12 mouse cellular contexts compared by ENCODE assay signal in the genomic region with DNA sequence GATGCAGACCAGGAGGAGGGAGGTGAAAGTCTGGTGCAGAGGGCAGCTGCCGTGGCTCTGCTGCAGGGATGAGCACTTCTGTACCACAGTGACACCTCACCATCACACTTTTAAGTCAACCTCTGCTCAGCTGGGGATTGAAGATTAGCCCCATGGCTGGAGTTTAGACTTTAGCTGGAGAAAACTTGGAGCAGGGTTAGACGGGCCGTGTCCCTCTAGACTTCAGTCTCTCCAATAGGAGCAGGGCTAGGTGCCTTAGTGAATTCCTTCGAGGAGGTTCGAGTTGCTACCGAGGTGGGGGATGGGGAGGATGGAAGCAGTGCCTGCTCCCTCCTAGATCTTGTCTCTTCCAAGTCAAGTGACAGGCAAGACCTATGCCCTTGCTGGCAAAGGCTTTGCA. TPM values are rescaled to one million over a fixed set of nuclear protein-coding genes. Genes with fewer than 3 reads are reported as not detected.
DNase-seq lines count a peak whose midpoint lies in the region; ATAC-seq and TF ChIP-seq lines count a peak whose summit lies in the region.
"Had no signal": no experiment of that assay in that cellular context is flagged by ENCODE, and none has a peak within 500 bp of the region (broad histone marks: within the 10 kb centered on the region; RNA-seq: fewer than 3 reads in every experiment).

No protein-coding gene starts in this region.

- H3K36me3 ChIP-seq in heart, adult 2 months (ENCODE audit: control insufficient read depth, insufficient read depth, low read length), result no peaks in the 10 kb centered on the region
- peaks cover 29% of the 10 kb centered on the region for H3K36me3 ChIP-seq in megakaryocyte, embryonic 14.5 days (replicated peaks; ENCODE audit: low read length)
- no peaks in the 10 kb centered on the region for H3K36me3 ChIP-seq in stomach, postnatal 0 days (ENCODE audit: control insufficient read depth, insufficient read depth, low read length)

- H3K4me1 ChIP-seq in heart, adult 2 months (ENCODE audit: control insufficient read depth, insufficient read depth, low read length), result peaks cover 4% of the 10 kb centered on the region
- H3K4me1 ChIP-seq in megakaryocyte, embryonic 14.5 days, result peaks cover 99% of the 10 kb centered on the region
- H3K4me1 ChIP-seq in stomach, postnatal 0 days (replicated peaks; ENCODE audit: control insufficient read depth, insufficient read depth), result peaks cover 6% of the 10 kb centered on the region

- H3K4me3 ChIP-seq in heart, adult 2 months, result peak overlapping the region; percentile 59
- peak overlapping the region; percentile 91 for H3K4me3 ChIP-seq in megakaryocyte, embryonic 14.5 days (replicated peaks)
- peak overlapping the region; percentile 22; the same call in 1 of the 2 replicates for H3K4me3 ChIP-seq in stomach, postnatal 0 days (ENCODE audit: low read depth, low read length)

- intact Hi-C loops in heart, adult 2 months (cut with DNase I), result no loop called here
- intact Hi-C loops in heart, postnatal 25 days (cut with DNase I), result no loop called here
- intact Hi-C loops in left cerebral cortex, postnatal 25 days (cut with DNase I), result no loop called here

- peak overlapping the region; percentile 82 for H3K27ac ChIP-seq in heart, adult 2 months
- no peak overlapping the region for H3K27ac ChIP-seq in stomach, postnatal 0 days (replicated peaks)

- no peak for TF ChIP-seq CTCF in heart, adult 2 months (IDR thresholded peaks at IDR 0.05)
- TF ChIP-seq CTCF in stomach, postnatal 0 days (IDR thresholded peaks at IDR 0.05; ENCODE audit: low read depth), result no peak

- TF ChIP-seq EP300 in heart, adult 2 months (IDR thresholded peaks at IDR 0.05; ENCODE audit: insufficient read depth, low read depth, low read length), result no peak
- TF ChIP-seq EP300 in stomach, postnatal 0 days (optimal IDR thresholded peaks at IDR 0.05), result no peak

- DNase-seq in heart, adult 2 months, result no peak
- DNase-seq in heart, postnatal 25 days (ENCODE audit: low spot score), result no peak
- peak; percentile 90 to 95 for DNase-seq in kidney, postnatal 36 days
- DNase-seq in stomach, postnatal 0 days (ENCODE audit: low spot score), result no peak
- no peak for DNase-seq in left cerebral cortex, postnatal 25 days (ENCODE audit: low spot score in 2 of 2)
- DNase-seq in thymus, adult 18-20 months, result no peak
- DNase-seq: cerebellum, postnatal 36 days had no signal

- H3K9me3 ChIP-seq in megakaryocyte, embryonic 14.5 days, result no peaks in the 10 kb centered on the region
- H3K9me3 ChIP-seq in stomach, postnatal 0 days (ENCODE audit: control insufficient read depth, low read length), result no peaks in the 10 kb centered on the region

- no peaks in the 10 kb centered on the region for H3K27me3 ChIP-seq in heart, adult 2 months (ENCODE audit: control insufficient read depth, insufficient read depth, low read length)
- no peaks in the 10 kb centered on the region for H3K27me3 ChIP-seq in megakaryocyte, embryonic 14.5 days (replicated peaks)
- H3K27me3 ChIP-seq in stomach, postnatal 0 days (ENCODE audit: control insufficient read depth, insufficient read depth, low read length), result no peaks in the 10 kb centered on the region

- WGBS in heart, adult 2 months, result 37% methylated on average over 6 of the region's 6 CpGs
- 53% methylated on average over 6 of the region's 6 CpGs for WGBS in stomach, postnatal 0 days

- peak overlapping the region; percentile 17; the same call in 1 of the 2 replicates for H3K4me2 ChIP-seq in stomach, postnatal 0 days (replicated peaks; ENCODE audit: low read depth)

- ATAC-seq in megakaryocyte, adult 5-6 weeks (ENCODE audit: poor library complexity, severe bottlenecking), result no peak
- ATAC-seq in stomach, postnatal 0 days (ENCODE audit: low FRiP score, low TSS enrichment), result no peak
- ATAC-seq: hindbrain, embryonic 16.5 days; midbrain, embryonic 16.5 days had no signal

- H3K79me2 ChIP-seq in heart, adult 2 months (replicated peaks; ENCODE audit: control insufficient read depth, insufficient read depth, low read length), result no peaks in the 10 kb centered on the region

- peak overlapping the region; percentile 91 for H3K9ac ChIP-seq in heart, adult 2 months (ENCODE audit: low read depth, low read length)
- no peak overlapping the region for H3K9ac ChIP-seq in stomach, postnatal 0 days (ENCODE audit: low read length)

- TF ChIP-seq POLR2A in heart, adult 2 months (IDR thresholded peaks at IDR 0.05; ENCODE audit: insufficient read depth, low read depth, low read length), result no peak

RNA-seq across cellular contexts. Expression of gene Aqp1, which starts 1.8 kb away (rescaled TPM):
- 100 to 1,000 TPM; 377 to 449 TPM for total RNA-seq in heart, adult 2 months (2021)
- 433 and 638 TPM in 2 replicates for polyA plus RNA-seq in heart, adult 2 months (2012; rRNA removed)
- 100 to 1,000 TPM; 426 to 457 TPM for total RNA-seq in heart, postnatal 25 days (2021)
- 2.1 and 4.6 TPM in 2 replicates for polyA plus RNA-seq in megakaryocyte, embryonic 14.5 days (2012; ENCODE audit: insufficient read depth, low replicate concordance)
- 3.6 and 7.2 TPM in 2 replicates for total RNA-seq in megakaryocyte, adult 5-6 weeks (2015)
- total RNA-seq in megakaryocyte, adult 5-6 weeks (2017), result 5.4 and 14.4 TPM in 2 replicates
- 15.3 and 16.2 TPM in 2 replicates for polyA plus RNA-seq in stomach, postnatal 0 days (2015; fragmentation: Nextera tagmentation; extraction: Ambion mirVana)
- 1 to 10 TPM; 1.3 to 2.5 TPM for total RNA-seq in left cerebral cortex, postnatal 25 days (2021)

RNA-seq across cellular contexts. Expression of gene Ghrhr, which starts 38.0 kb away (rescaled TPM):
- not detected for total RNA-seq in heart, adult 2 months (2021)
- polyA plus RNA-seq in heart, adult 2 months (2012; rRNA removed), result not detected in 2 replicates
- not detected for total RNA-seq in heart, postnatal 25 days (2021)
- polyA plus RNA-seq in megakaryocyte, embryonic 14.5 days (2012; ENCODE audit: insufficient read depth, low replicate concordance), result not detected in 2 replicates
- total RNA-seq in megakaryocyte, adult 5-6 weeks (2015), result not detected in 2 replicates
- not detected in 2 replicates for total RNA-seq in megakaryocyte, adult 5-6 weeks (2017)
- polyA plus RNA-seq in stomach, postnatal 0 days (2015; fragmentation: Nextera tagmentation; extraction: Ambion mirVana), result not detected in 2 replicates
- not detected for total RNA-seq in left cerebral cortex, postnatal 25 days (2021)
- total RNA-seq: adrenal gland, postnatal 4 days had no signal
- polyA plus RNA-seq: hindbrain, embryonic 16.5 days; midbrain, embryonic 16.5 days had no signal

Comparison
In these comparisons a context has a peak if more than half of its experiments do, and no peak if none do; other contexts are left out.
1. DNase-seq: peak in kidney, postnatal 36 days (2 of 2); none in heart, adult 2 months (0 of 2), heart, postnatal 25 days (single experiment), stomach, postnatal 0 days (single experiment), left cerebral cortex, postnatal 25 days (0 of 2) and thymus, adult 18-20 months (0 of 2).
2. H3K4me3 ChIP-seq: peak in every context shown above with its lines; median percentile 91 in megakaryocyte, embryonic 14.5 days; 59 in heart, adult 2 months; 22 in stomach, postnatal 0 days.
3. RNA of gene Aqp1, which starts 1.8 kb away (total RNA-seq): 426 to 457 TPM in heart, postnatal 25 days and 377 to 449 TPM in heart, adult 2 months; 3.6 to 14.4 TPM in megakaryocyte, adult 5-6 weeks and 1.3 to 2.5 TPM in left cerebral cortex, postnatal 25 days; every median in the first group is over 10 times any median in the second.